Mouse (Mus musculus) gastrocnemius, postnatal 25 days (tissue): ENCODE data around the gene Tbl1x. TPM values are rescaled to one million over a fixed set of nuclear protein-coding genes. Genes with fewer than 3 reads are reported as not detected.

ENCODE experiments used
- DNase-seq: peaks from one replicate; pipeline ENCODE4 v3.0.0; 2022
- total RNA-seq, 2 experiments: library from RNA; stranded (reverse); gene quantifications; 1 replicate in 1 of 2; 2 replicates in 1 of 2; pipeline ENCODE4 v1.2.3; 2021

Tbl1x gene
- total RNA-seq, 2 experiments from 2014 or later, result 8.7 to 10.3 TPM

- no peak for DNase-seq
These were observed 98.3 kb downstream of the Tbl1x start for GRCm38 (mm10) chrX:77608947-77609703.

GRCm38 (mm10) chrX:77611938-77612337 lies 101.1 kb downstream of the Tbl1x start:
- no peak for DNase-seq

GRCm38 (mm10) chrX:77613041-77613440 lies 102.2 kb downstream of the Tbl1x start:
- DNase-seq, result no peak

GRCm38 (mm10) chrX:77615735-77616293 lies 105.0 kb downstream of the Tbl1x start:
- no peak for DNase-seq

GRCm38 (mm10) chrX:77617368-77618144 lies 106.7 kb downstream of the Tbl1x start:
- DNase-seq, result no peak

GRCm38 (mm10) chrX:77630439-77630838 lies 119.6 kb downstream of the Tbl1x start:
- no peak for DNase-seq

GRCm38 (mm10) chrX:77636499-77636898 lies 125.7 kb downstream of the Tbl1x start:
- no peak for DNase-seq

- DNase-seq, result no peak
These were observed 127.3 kb downstream of the Tbl1x start for GRCm38 (mm10) chrX:77638076-77638475.

GRCm38 (mm10) chrX:77640301-77640700 lies 129.5 kb downstream of the Tbl1x start:
- DNase-seq, result no peak

- DNase-seq, result no peak
These were observed 135.4 kb downstream of the Tbl1x start for GRCm38 (mm10) chrX:77646164-77646563.

- no peak for DNase-seq
These were observed 139.4 kb downstream of the Tbl1x start for GRCm38 (mm10) chrX:77650246-77650645.

GRCm38 (mm10) chrX:77662030-77662429 lies 151.2 kb downstream of the Tbl1x start:
- DNase-seq, result no peak

- DNase-seq, result no peak
These were observed 152.5 kb downstream of the Tbl1x start for GRCm38 (mm10) chrX:77663276-77663675.

- DNase-seq, result no peak
These were observed 154.2 kb downstream of the Tbl1x start for GRCm38 (mm10) chrX:77665030-77665429.

- DNase-seq, result no peak
These were observed 156.1 kb downstream of the Tbl1x start for GRCm38 (mm10) chrX:77666911-77667310.

GRCm38 (mm10) chrX:77667441-77667840 lies 156.6 kb downstream of the Tbl1x start:
- DNase-seq, result no peak

- DNase-seq, result no peak
These were observed 159.2 kb downstream of the Tbl1x start for GRCm38 (mm10) chrX:77669779-77670550.
